Mouse (Mus musculus): ENCODE data around the gene Gtf2ird2.

The Gtf2ird2 gene

GRCm38 (mm10) chr5:134183880-134184808 lies at the start of gene Gtf2ird2:
Gene Gtf2ird2, plus strand, starts transcription at chr5:134184019.
- DNase-seq, result peak; percentile 99 to 100

- peak; percentile 31 to 59 for DNase-seq
These were observed 47.8 kb upstream of the Gtf2ird2 start for GRCm38 (mm10) chr5:134136022-134136421.

DNA sequence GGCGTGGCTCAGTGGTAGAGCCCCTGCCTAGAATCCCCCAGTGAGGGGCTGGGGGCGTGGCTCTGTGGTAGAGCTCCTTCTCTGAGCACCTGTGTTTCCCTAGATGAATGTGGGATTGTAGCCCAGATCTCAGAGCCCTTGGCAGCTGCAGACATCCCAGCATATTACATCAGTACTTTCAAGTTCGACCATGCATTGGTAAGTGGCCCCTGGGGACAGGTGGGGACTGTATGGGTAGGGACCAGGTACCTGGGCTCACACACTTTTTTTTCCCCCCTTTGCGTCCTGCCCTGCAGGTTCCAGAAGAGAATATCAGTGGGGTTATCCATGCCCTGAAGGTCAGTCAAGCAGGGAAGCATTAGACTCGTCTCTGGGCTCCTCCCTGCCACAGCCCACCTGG lies 45.9 kb upstream of the Gtf2ird2 start:
- DNase-seq, result no peak

DNA sequence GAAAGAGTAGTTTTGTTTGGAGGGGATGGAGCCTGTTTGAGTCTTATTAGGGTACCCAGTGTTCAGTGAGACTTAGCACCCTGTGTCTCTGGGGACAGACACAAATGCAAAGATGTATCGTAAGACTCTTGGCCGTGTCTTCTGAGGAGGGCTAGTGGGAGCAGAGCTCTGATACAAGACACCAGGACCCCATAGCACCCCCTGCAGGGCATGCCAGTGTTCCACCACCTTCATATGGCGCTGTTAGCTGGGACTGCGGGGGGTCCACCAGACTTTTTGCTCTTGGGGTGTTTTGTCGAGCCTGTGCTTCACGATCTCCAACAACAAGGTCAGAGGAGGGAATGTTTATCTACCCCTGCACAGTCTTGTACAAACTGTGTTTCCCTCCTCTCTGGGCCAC lies 44.4 kb upstream of the Gtf2ird2 start:
- DNase-seq, result peak in 1 of 2 experiments; percentile 45

GRCm38 (mm10) chr5:134141236-134141635 lies 42.6 kb upstream of the Gtf2ird2 start:
- DNase-seq, result no peak

DNA sequence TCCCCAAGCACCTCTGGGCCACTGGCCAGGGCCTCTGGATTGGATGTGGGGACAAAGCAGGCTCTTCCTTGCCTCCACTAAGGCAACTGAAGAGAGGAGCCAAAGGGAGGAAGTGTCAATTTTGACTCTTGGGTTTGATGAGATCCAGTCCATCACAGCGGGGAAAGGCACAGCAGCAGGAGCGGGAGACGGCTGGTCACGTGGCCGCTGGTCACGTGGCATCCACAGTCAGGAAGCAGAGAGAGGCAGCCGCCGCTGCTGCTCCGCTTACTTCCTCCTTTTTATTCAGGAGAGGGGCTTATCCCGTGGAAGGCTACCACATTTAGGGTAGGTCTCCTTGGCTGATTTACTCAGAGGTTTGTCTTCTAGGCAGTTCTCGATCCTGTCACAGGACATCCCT lies 41.4 kb upstream of the Gtf2ird2 start:
- no peak for DNase-seq

GRCm38 (mm10) chr5:134144986-134145385 lies 38.8 kb upstream of the Gtf2ird2 start:
- DNase-seq, result no peak

- no peak for DNase-seq
These were observed 36.5 kb upstream of the Gtf2ird2 start for GRCm38 (mm10) chr5:134147194-134147753.

DNA sequence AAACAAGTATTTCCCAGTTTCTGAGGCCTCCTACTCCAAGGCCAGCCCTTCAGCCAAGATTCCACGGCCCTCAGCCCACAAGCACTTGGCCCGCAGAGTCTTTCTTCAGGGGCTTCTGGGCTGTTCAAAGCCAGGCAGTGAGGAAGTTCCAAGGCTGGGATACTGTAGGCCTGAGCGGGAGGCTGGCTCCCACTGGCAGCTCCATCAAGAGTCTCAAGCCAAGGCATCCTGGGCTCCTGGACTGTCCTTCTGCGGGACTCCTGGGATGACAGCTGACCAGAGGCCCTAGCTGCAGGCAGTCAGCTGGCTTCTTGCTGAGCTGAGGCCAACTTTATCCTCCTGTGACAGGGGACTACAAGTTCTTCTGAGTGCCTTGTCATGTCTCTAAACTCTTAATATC lies 35.7 kb upstream of the Gtf2ird2 start:
- no peak for DNase-seq

GRCm38 (mm10) chr5:134151895-134152294 lies 31.9 kb upstream of the Gtf2ird2 start:
- DNase-seq, result no peak

- no peak for DNase-seq
These were observed 27.8 kb upstream of the Gtf2ird2 start for GRCm38 (mm10) chr5:134155916-134156466.

DNA sequence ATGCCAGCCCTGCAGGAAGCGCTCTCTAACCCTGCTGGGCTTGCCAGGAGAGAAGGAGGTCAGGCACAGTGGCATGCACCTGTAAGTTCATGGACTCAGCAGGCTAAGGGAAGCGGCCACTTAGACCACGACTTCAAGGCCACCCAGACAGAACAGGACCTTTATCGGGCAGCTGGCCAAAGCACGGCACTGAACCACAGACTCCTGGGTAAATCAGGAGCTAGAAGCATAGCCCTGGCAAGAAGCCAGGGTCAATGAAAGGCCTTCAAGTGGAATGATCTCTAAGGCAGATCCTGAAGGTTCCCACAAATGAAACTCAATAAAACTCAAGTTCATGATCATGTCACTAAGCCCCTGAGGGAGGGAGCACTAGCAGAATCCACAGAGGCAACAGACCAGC lies 19.1 kb upstream of the Gtf2ird2 start:
- DNase-seq, result peak; percentile 86

DNA sequence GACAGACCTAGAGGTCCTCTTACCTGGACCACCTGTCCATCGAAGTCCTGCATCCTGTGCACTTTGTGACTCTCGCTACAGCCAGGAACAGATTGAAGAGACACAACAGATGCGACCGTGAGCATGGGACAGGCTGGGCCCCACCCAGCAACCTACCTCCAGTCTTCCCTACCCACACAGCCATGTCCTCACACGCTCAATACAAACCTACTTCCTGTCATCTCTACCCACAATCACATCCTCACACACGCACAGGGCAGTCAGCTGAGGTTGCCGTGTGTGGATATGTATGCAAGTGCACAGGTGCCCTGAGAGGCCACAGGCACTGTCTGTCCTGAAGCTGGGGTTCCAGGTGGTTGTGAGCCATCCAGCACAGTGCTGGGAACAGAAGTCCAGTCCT lies 17.2 kb upstream of the Gtf2ird2 start:
- no peak for DNase-seq

GRCm38 (mm10) chr5:134168033-134168432 lies 15.8 kb upstream of the Gtf2ird2 start:
- no peak for DNase-seq

GRCm38 (mm10) chr5:134169231-134169630 lies 14.6 kb upstream of the Gtf2ird2 start:
- no peak for DNase-seq

DNA sequence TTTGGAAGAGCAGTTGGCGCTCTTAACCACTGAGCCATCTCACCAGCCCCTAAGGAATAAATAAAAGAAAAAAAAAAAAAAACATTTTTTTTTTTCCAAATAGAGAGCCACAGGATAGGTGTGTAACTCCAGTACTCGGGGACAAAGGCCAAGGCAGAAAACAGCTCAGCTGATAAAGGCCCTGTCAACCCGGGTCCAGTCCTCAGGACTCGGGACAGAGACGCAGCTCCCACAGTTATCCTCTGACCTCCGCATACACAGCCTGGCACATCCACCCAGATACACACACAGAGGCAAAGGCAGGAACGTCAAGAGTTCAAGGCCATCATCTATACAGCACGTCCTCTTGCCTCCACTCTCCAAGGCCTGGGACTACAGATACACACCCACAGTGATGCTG lies 13.7 kb upstream of the Gtf2ird2 start:
- DNase-seq, result no peak

- peak in 1 of 2 experiments; percentile 58 for DNase-seq
These were observed 10.6 kb upstream of the Gtf2ird2 start for GRCm38 (mm10) chr5:134173206-134173605.

DNA sequence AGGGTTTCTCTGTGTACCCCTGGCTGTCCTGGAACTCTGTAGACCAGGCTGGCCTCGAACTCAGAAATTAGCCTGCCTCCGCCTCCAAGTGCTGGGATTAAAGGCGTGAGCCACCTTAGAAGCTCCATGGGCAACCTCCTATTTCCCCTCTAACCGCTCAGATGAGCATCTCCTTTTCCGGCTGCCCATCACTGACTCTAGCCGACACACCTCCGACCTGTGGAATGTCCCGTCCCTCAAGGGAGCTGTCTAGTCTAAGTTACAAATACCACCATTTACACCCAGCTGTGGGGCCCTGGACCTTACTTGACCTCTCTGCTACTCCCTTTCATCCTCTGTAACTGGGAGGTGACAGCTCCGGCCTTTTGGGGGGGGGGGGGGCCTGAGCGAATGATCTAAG lies 8.1 kb upstream of the Gtf2ird2 start:
- peak in 1 of 2 experiments; percentile 19 for DNase-seq

DNA sequence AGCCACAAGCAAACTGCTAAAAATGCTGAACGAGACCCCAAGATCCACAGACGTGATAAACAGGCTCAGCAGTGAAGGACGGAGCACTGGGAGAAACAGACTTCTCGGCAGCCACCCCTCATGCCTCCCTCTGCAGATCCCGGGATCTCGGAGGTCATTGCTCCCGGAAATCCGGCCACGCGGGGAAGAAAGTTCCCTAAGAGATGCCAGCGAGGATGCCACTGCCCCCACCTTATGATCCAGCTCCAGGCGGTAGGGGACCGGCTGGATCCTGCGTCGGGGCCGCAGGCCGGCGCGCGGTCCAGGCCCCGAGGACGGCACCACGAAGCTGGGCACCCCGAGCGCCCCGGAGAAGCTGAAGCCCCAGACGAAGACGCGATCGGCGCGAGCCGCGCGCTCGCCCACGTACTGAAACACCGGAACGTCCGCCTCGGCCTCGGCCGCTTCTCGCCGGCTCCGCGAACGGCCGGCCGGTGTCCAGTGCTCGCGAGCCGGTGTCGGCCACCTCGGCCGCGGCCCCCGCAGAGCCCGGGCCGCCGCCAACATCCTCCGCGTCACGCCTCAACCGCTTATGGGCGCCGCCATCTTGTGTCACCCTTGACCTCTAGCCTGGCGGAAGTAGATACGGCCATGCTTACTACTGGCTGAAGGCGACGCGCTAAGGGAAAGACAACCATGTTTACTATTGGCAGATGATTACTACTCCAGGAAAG lies 7.5 kb upstream of the Gtf2ird2 start, which contains the start of gene Rcc1l:
Gene Rcc1l, minus strand, starts transcription at position 606 of the 713 bp plus-strand sequence.
- peak; percentile 91 to 92 for DNase-seq

GRCm38 (mm10) chr5:134178536-134178935 lies 5.3 kb upstream of the Gtf2ird2 start:
- DNase-seq, result no peak

DNA sequence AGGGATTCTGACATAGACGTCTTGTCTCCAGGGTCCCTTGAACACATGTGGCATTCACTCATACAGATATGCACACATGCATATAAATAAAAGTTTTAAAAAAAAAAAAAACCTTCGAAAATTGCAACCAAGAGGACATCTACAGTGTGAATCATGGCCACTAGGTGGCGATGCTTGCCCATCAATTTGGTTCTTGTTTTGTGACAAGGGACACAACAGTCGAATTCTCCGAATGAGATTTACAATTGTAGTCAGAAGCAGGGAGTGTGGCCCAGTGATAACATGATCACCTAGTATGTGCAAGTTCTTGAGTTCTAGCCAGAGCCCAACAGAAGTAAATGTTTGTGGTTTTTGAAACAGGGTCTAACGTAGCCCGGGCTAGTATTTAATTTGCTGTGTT lies 3.9 kb upstream of the Gtf2ird2 start:
- peak; percentile 85 to 92 for DNase-seq

DNA sequence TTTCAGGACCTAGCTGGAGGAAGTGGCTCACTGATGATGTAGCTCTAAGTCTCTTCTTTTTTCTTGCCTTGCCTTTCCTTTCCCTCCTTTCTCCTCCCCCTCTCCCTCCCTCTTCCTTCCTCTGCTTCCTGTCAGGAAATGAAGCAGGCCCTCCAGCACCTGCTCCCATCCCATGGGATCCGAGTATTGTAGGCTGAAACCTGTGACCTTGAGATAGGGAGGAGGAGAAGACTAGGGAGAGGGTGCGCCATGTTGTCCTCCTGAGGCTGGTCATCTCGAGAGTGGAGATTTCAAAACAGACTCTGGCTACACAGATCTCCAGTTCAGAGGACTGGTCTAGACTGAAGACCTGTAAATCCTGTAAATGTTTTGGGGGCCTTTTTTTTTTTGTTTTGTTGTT lies 1.6 kb upstream of the Gtf2ird2 start:
- DNase-seq, result peak in 1 of 2 experiments; percentile 24

- peak; percentile 44 to 74 for DNase-seq
These were observed 1.1 kb upstream of the Gtf2ird2 start for GRCm38 (mm10) chr5:134182735-134183134.

Measured in kidney, postnatal 36 days (tissue).